Mouse (Mus musculus): ENCODE results near the gene Tle6. TPM values are rescaled to one million over a fixed set of nuclear protein-coding genes. Genes with fewer than 3 reads are reported as not detected.
A peak's percentile ranks its signal among the peaks of the same experiment; 100 is the strongest.
"Not testable (repeated sequence)": the region's sequence is repeated elsewhere in the genome, so short reads cannot be mapped to it uniquely, and the experiment has no call there.

Tle6 gene
- 2.8 and 4.4 TPM in 2 replicates for polyA plus RNA-seq (2015; fragmentation: Nextera tagmentation; extraction: Ambion mirVana)

DNA sequence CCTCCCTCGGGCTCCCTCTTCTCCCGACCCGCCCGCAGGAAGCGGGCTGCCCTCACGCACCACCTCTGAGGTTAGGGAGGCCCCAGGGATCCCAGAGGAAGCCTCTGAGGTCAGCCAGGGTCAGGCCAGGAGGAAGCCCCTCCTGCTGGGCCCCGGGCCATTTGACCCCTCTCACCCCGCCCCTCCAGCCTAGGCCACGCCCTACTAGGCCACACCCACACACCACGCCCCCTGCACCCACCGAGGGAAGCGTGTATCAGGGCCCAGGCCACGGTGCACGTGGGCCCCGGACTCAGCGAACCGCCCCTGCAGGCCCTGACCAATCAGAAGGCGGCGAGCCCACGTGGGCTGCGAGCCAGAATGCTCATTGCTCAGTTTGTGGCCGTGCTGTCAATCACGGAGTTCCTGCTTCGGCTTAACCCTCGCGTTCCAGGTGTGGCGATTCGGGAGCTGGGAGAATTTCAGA lies at the start of gene Tle6:
Gene Tle6 (minus strand): TSS at position 336 of the 466 bp plus-strand sequence.
- peak within 1 kb of the TSS; percentile 51 for H3K4me2 ChIP-seq (replicated peaks)
- H3K9me3 ChIP-seq: no peaks in the 10 kb centered on the region
- no peaks in the 10 kb centered on the region for H3K36me3 ChIP-seq
- peak; percentile 75 for ATAC-seq
- peaks cover 54% of the 10 kb centered on the region for H3K27me3 ChIP-seq
- 0 out of 2 replicates have a peak within 1 kb of the TSS, but pooled peaks have one; percentile 16 for H3K27ac ChIP-seq
- H3K4me1 ChIP-seq (replicated peaks): peaks cover 57% of the 10 kb centered on the region
- no peak within 1 kb of the TSS for H3K9ac ChIP-seq (replicated peaks)
- 0 out of 2 replicates have a peak within 1 kb of the TSS, but pooled peaks have one; percentile 17 for H3K4me3 ChIP-seq (replicated peaks)
- under 1% methylated on average over 28 of the region's 28 CpGs for WGBS

- peaks cover 30% of the 10 kb centered on the region for H3K36me3 ChIP-seq
- 3% methylated on average over 34 of the region's 52 CpGs for WGBS
- peak within 1 kb of the TSS; percentile 66 for H3K4me2 ChIP-seq (replicated peaks)
- H3K27ac ChIP-seq: peak within 1 kb of the TSS; percentile 86
- H3K9ac ChIP-seq (replicated peaks): peak within 1 kb of the TSS; percentile 67
- H3K9me3 ChIP-seq: peaks cover 15% of the 10 kb centered on the region
- H3K4me1 ChIP-seq (replicated peaks); H3K27me3 ChIP-seq: not testable (repeated sequence)
- peak; percentile 96 for ATAC-seq
- H3K4me3 ChIP-seq (replicated peaks): peak within 1 kb of the TSS; percentile 51
These were observed 48.2 kb upstream of the Tle6 start, which contains the start of gene Gm10778 for GRCm38 (mm10) chr10:81648803-81649775. Gene Gm10778, plus strand, starts transcription at chr10:81649059.

DNA sequence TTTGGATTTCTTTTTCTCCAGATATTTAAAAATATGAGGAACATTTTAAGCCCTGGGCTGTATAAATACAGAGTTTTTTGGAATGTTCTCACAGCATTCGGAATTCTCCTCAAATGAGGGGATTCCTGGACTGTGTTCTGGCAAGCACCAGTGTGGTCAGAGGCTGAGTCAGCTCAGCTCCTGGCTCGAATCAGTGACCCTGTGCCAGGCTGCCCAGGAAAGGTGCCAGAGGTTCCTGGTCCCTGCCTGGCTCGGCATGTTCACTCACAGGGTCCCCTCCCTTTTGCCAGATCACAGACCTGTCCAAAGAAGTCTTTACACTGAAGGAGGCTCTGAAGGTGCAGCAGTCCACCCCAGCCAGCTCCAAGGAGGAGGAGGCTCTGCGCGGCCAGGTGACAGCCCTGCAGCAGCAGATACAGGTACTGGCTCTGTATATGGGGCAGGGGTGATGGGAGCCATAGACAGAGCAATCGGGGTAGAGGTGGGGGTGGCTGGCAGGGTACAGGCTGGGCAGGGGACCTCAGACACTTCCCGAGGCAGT lies 45.2 kb upstream of the Tle6 start:
- no peak overlapping the region for H3K4me3 ChIP-seq (replicated peaks)
- H3K27ac ChIP-seq: no peak overlapping the region
- 0 out of 2 replicates have a peak, but pooled peaks cover 3% of the 10 kb centered on the region for H3K27me3 ChIP-seq
- no peaks in the 10 kb centered on the region for H3K9me3 ChIP-seq
- peaks cover 31% of the 10 kb centered on the region for H3K4me1 ChIP-seq (replicated peaks)
- no peak overlapping the region for H3K9ac ChIP-seq (replicated peaks)
- peaks cover 7% of the 10 kb centered on the region for H3K36me3 ChIP-seq
- ATAC-seq: no peak
- H3K4me2 ChIP-seq (replicated peaks): no peak overlapping the region
- 78% methylated on average over 7 of the region's 7 CpGs for WGBS

DNA sequence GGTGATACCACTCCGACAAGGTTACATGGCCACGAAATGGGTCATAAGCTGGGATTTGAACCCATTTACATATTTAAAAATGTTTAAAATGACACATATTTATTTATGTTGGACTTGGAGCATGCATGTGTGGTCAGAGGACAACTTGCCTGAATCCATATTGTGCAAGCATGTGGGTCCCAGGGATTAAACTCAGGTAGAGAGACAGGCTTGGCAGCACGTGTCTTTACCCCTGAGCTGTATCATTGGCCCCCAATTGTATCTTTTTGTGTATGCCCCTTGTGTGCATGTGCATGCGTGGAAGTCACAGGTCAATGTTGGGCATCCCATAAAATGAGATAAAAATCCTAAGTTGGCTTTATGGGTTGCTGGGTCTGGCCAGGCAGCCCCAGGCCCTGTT lies 44.5 kb upstream of the Tle6 start:
- Histone ChIP-seq H3K36me3 (no peaks in the 10 kb centered on the region; the same call in 1 of the 2 replicates), H3K4me1 (replicated peaks) (peaks cover 34% of the 10 kb centered on the region), H3K9ac (replicated peaks) (no peak overlapping the region), H3K27ac (no peak overlapping the region), H3K4me3 (replicated peaks) (no peak overlapping the region), H3K4me2 (replicated peaks) (no peak overlapping the region), H3K9me3 (no peaks in the 10 kb centered on the region), H3K27me3 (0 out of 2 replicates have a peak, but pooled peaks cover 3% of the 10 kb centered on the region)
- 87% methylated on average over 4 of the region's 4 CpGs for WGBS
- no peak for ATAC-seq

DNA sequence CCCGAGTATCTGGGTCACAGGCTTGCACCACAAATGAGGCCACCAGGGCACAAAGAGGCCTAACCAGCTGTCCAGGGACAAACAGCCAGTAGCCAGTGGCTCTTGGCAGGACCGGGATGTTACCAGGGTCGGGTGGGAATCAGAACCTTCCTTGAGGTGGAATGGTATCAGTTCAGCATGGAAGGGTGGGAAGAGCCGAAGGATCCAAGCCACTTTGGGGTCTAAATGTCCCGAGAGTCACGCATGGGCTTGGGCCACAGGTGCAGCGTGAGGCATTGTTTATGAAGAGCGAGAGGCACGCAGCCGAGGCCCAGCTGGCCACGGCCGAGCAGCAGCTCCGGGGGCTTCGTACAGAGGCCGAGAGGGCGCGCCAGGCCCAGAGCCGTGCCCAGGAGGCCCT lies 43.8 kb upstream of the Tle6 start:
- H3K27ac ChIP-seq: no peak overlapping the region
- H3K4me2 ChIP-seq (replicated peaks): no peak overlapping the region
- no peaks in the 10 kb centered on the region for H3K36me3 ChIP-seq
- H3K4me3 ChIP-seq (replicated peaks): no peak overlapping the region
- H3K9me3 ChIP-seq: no peaks in the 10 kb centered on the region
- 91% methylated on average over 18 of the region's 18 CpGs for WGBS
- no peak overlapping the region for H3K9ac ChIP-seq (replicated peaks)
- H3K27me3 ChIP-seq: 0 out of 2 replicates have a peak, but pooled peaks cover 3% of the 10 kb centered on the region
- peaks cover 29% of the 10 kb centered on the region for H3K4me1 ChIP-seq (replicated peaks)
- ATAC-seq: no peak

- no peaks in the 10 kb centered on the region for H3K9me3 ChIP-seq
- H3K4me1 ChIP-seq (replicated peaks): peaks cover 29% of the 10 kb centered on the region
- ATAC-seq: peak; percentile 16; the same call in 1 of the 2 replicates
- H3K9ac ChIP-seq (replicated peaks): peak overlapping the region; percentile 95
- peak overlapping the region; percentile 96 for H3K27ac ChIP-seq
- 0 out of 2 replicates have a peak, but pooled peaks cover 3% of the 10 kb centered on the region for H3K27me3 ChIP-seq
- peak overlapping the region; percentile 92 for H3K4me2 ChIP-seq (replicated peaks)
- 50% methylated on average over 2 of the region's 2 CpGs for WGBS
- peak overlapping the region; percentile 71 for H3K4me3 ChIP-seq (replicated peaks)
- no peaks in the 10 kb centered on the region for H3K36me3 ChIP-seq
These were observed 43.3 kb upstream of the Tle6 start for GRCm38 (mm10) chr10:81644162-81644561.

GRCm38 (mm10) chr10:81643449-81644055 lies 42.7 kb upstream of the Tle6 start:
- Histone ChIP-seq H3K27me3 (0 out of 2 replicates have a peak, but pooled peaks cover 3% of the 10 kb centered on the region), H3K9me3 (no peaks in the 10 kb centered on the region), H3K4me2 (replicated peaks) (peak overlapping the region; percentile 92), H3K4me1 (replicated peaks) (peaks cover 29% of the 10 kb centered on the region), H3K4me3 (replicated peaks) (peak overlapping the region; percentile 71), H3K27ac (peak overlapping the region; percentile 96), H3K9ac (replicated peaks) (peak overlapping the region; percentile 95), H3K36me3 (no peaks in the 10 kb centered on the region)
- under 1% methylated on average over 75 of the region's 75 CpGs for WGBS
- peak; percentile 91 for ATAC-seq

DNA sequence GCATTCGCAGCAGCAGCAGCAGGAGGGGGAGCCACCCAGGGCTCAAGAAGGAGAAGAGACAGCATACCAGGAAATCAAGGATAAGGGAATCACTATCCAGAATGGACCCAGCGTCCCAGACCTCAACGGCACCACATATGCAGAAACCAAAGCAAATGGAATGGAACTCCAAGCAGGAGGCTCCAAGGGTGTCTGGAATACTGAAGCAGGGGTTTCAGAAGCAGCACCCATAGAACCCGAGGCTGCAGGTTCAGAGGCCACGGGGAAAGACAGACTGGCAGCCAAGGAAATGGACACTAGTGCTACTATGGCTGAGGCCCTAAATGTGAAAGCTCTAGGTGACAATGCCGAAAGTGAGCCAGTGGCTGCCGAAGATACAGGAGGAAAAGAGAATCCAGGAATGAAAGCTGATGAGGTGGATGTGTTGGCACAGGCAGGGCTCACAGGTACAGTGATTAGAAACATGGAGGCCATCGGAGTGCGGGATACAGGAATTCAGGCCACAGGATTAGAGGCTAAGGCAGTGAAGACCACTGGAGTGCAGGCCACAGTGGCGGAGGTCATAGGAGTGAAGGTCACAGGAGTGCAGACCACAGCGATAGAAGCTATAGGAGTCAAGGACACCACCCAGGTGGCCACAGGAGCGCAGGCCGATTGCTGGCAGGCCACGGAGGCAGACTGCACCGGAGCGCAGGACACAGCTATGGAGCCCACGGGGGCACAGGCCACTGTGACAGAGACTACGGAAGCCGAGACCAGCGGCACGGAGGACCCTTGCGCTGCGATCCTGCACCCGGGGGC lies 42.0 kb upstream of the Tle6 start:
- H3K9ac ChIP-seq (replicated peaks): peak overlapping the region; percentile 95
- peak overlapping the region; percentile 92 for H3K4me2 ChIP-seq (replicated peaks)
- no peaks in the 10 kb centered on the region for H3K9me3 ChIP-seq
- H3K36me3 ChIP-seq: no peaks in the 10 kb centered on the region
- peak overlapping the region; percentile 96 for H3K27ac ChIP-seq
- WGBS: 21% methylated on average over 24 of the region's 24 CpGs
- H3K4me1 ChIP-seq (replicated peaks): peaks cover 29% of the 10 kb centered on the region
- H3K4me3 ChIP-seq (replicated peaks): peak overlapping the region; percentile 71
- no peak for ATAC-seq
- H3K27me3 ChIP-seq: 0 out of 2 replicates have a peak, but pooled peaks cover 3% of the 10 kb centered on the region

DNA sequence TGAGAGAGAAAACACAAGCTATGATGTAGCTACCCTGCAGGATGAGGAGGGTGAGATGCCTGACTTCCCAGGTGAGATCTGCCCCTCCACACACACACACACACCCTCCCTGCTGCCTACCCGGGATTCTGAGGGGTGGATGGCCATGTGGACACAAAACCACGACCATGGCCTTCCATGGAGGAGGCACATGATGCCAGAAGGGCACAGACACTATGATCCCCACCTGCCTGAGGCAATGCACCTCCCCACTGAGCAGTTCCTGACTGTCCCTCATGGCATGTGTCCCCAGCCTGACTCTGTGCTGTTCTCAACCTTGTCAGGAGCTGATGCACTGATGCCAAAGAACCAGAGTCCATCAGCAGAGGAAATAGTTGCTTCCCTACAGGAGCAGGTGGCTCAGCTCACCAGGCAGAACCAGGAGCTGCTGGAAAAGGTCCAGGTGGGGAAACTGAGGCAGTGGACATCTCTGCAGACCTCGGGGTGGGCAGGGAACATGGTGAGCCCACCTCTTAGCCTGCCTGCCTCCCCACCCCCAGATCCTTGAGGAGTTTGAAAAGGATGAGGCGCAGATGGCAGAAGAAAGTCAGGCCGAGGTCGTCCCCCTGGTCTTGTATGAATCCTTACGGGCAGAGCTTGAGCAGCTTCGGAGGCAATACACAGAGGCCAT lies 41.2 kb upstream of the Tle6 start:
- Histone ChIP-seq H3K27ac (peak overlapping the region; percentile 96; the same call in 1 of the 2 replicates), H3K4me3 (replicated peaks) (peak overlapping the region; percentile 71), H3K27me3 (0 out of 2 replicates have a peak, but pooled peaks cover 3% of the 10 kb centered on the region), H3K4me2 (replicated peaks) (peak overlapping the region; percentile 92), H3K9me3 (no peaks in the 10 kb centered on the region), H3K4me1 (replicated peaks) (peaks cover 29% of the 10 kb centered on the region), H3K9ac (replicated peaks) (peak overlapping the region; percentile 95), H3K36me3 (no peaks in the 10 kb centered on the region)
- ATAC-seq: no peak
- WGBS: 80% methylated on average over 8 of the region's 8 CpGs

DNA sequence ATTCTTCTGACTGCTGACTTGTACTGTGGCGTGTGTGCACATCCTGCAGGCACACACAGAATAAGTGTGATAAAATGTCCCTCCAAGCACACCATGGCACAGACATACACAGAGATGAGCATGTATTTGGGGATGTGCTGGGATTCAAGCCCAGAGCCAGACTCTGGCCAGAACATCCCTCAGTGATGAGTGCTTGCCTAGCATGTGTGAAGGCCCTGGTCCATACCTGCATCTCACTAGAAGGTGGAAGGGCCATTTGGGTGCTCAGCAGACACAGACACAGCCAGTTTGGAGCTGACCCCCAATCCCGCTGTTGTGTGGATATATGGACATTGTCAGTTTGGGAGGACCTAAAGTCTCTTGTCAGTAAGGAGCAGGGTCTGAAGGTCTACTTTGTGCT lies 40.7 kb upstream of the Tle6 start:
- 86% methylated on average over 2 of the region's 2 CpGs for WGBS
- Histone ChIP-seq H3K36me3 (no peaks in the 10 kb centered on the region), H3K4me2 (replicated peaks) (peak overlapping the region; percentile 92; the same call in 1 of the 2 replicates), H3K9ac (replicated peaks) (peak overlapping the region; percentile 95), H3K27ac (no peak overlapping the region), H3K4me3 (replicated peaks) (no peak overlapping the region; the same call in 1 of the 2 replicates), H3K4me1 (replicated peaks) (peaks cover 29% of the 10 kb centered on the region), H3K9me3 (no peaks in the 10 kb centered on the region), H3K27me3 (0 out of 2 replicates have a peak, but pooled peaks cover under 1% of the 10 kb centered on the region)
- ATAC-seq: no peak
